In the genomic region with DNA sequence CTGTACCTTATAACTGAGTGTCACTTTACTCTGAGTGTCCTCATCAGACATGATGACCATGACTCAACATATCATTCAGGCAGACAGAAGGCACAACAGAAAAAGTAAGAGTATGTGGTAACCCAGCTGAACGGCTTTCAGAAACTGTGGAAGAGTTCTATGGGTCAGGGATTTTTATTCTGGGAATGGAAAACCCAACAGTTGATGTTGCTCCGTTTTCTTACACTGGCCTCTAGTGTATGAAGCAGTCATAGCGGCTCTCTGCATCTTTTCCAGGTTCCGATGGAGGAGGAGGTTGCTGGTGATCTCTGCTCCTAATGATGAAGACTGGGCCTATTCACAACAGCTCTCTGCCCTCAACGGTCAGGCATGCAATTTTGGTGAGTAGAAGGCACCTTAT, we compare ENCODE assay signal across 10 mouse cellular contexts. TPM values are rescaled to one million over a fixed set of nuclear protein-coding genes. Genes with fewer than 3 reads are reported as not detected.
A peak's percentile ranks its signal among the peaks of the same experiment; 100 is the strongest.
DNase-seq lines count a peak whose midpoint lies in the region; ATAC-seq and TF ChIP-seq lines count a peak whose summit lies in the region.
"Had no signal": no experiment of that assay in that cellular context is flagged by ENCODE, and none has a peak within 500 bp of the region (broad histone marks: within the 10 kb centered on the region; RNA-seq: fewer than 3 reads in every experiment).

No protein-coding gene starts in this region.

- peak; percentile 13 for DNase-seq in forebrain, postnatal 0 days
- DNase-seq in forebrain, embryonic 11.5 days (ENCODE audit: low spot score): no peak
- peak; percentile 16 to 28 for DNase-seq in layer of hippocampus, postnatal 10 days (ENCODE audit: low spot score in 2 of 2)
- no peak for DNase-seq in layer of hippocampus, adult 9-10 months (ENCODE audit: low spot score)
- DNase-seq in CH12.LX (ENCODE audit: extremely low read depth): no peak
- DNase-seq in adrenal gland, postnatal 36 days: peak; percentile 9 to 24
- no peak for DNase-seq in ovary, postnatal 10 days (ENCODE audit: low spot score)

- dilution Hi-C loops in CH12.LX (cut with MboI; ENCODE audit: extremely low pct_ligation_motif_present, extremely low pct_unique_long_range_greater_than_20kb, low sequenced_read_pairs): no loop called here

- TF ChIP-seq POLR2A in CH12.LX (IDR thresholded peaks at IDR 0.05; ENCODE audit: low read depth, low read length): no peak

- ATAC-seq in forebrain, postnatal 0 days: no peak
- ATAC-seq in forebrain, embryonic 11.5 days (replicated peaks; ENCODE audit: low FRiP score): no peak
- ATAC-seq in erythroblast, adult 5-6 weeks (replicated peaks; ENCODE audit: low FRiP score, poor library complexity, severe bottlenecking): no peak
- ATAC-seq: inflammation-experienced regulatory T-cells, adult 6 months; midbrain, embryonic 13.5 days had no signal

- no peaks in the 10 kb centered on the region for H3K36me3 ChIP-seq in forebrain, postnatal 0 days (ENCODE audit: insufficient read depth)
- H3K36me3 ChIP-seq in forebrain, embryonic 11.5 days (ENCODE audit: control insufficient read depth, insufficient read depth, low read length): no peaks in the 10 kb centered on the region
- no peaks in the 10 kb centered on the region for H3K36me3 ChIP-seq in CH12.LX (replicated peaks in 1 of 2; ENCODE audit: control insufficient read depth in 1 of 2, insufficient read depth in 1 of 2, low read length in 1 of 2)
- H3K36me3 ChIP-seq: midbrain, embryonic 13.5 days had no signal

- H3K4me1 ChIP-seq in forebrain, postnatal 0 days (ENCODE audit: insufficient read depth): no peaks in the 10 kb centered on the region
- no peaks in the 10 kb centered on the region for H3K4me1 ChIP-seq in forebrain, embryonic 11.5 days (replicated peaks; ENCODE audit: control insufficient read depth, insufficient read depth, low read length)
- H3K4me1 ChIP-seq in CH12.LX (ENCODE audit: control insufficient read depth in 1 of 2, insufficient read depth in 2 of 2): peaks cover 5 to 23% of the 10 kb centered on the region in 2 experiments; a peak in 3 of 4 replicates
- H3K4me1 ChIP-seq: midbrain, embryonic 13.5 days had no signal

- in situ Hi-C loops in CH12.LX (cut with MboI; ENCODE audit: low pct_ligation_motif_present, low pct_unique_long_range_greater_than_20kb, low sequenced_read_pairs): no loop called here

- no peak for TF ChIP-seq EP300 in CH12.LX (IDR thresholded peaks at IDR 0.05; ENCODE audit: low read length)

- no peaks in the 10 kb centered on the region for H3K79me2 ChIP-seq in CH12.LX (replicated peaks; ENCODE audit: control insufficient read depth, extremely low read depth, insufficient read depth, poor library complexity, severe bottlenecking)

- no peaks in the 10 kb centered on the region for H3K9me3 ChIP-seq in forebrain, postnatal 0 days (ENCODE audit: low read length)
- no peaks in the 10 kb centered on the region for H3K9me3 ChIP-seq in forebrain, embryonic 11.5 days (ENCODE audit: control insufficient read depth, low read length)
- H3K9me3 ChIP-seq in CH12.LX (replicated peaks; ENCODE audit: low read length): no peaks in the 10 kb centered on the region
- H3K9me3 ChIP-seq: midbrain, embryonic 13.5 days had no signal

- H3K27me3 ChIP-seq in forebrain, postnatal 0 days (ENCODE audit: insufficient read depth, low read length): no peaks in the 10 kb centered on the region
- no peaks in the 10 kb centered on the region for H3K27me3 ChIP-seq in forebrain, embryonic 11.5 days (ENCODE audit: control insufficient read depth, insufficient read depth, low read length)
- H3K27me3 ChIP-seq in CH12.LX (replicated peaks): no peaks in the 10 kb centered on the region
- H3K27me3 ChIP-seq: midbrain, embryonic 13.5 days had no signal

- TF ChIP-seq CTCF in forebrain, postnatal 0 days (IDR thresholded peaks at IDR 0.05; ENCODE audit: low read depth): peak; percentile 51
- TF ChIP-seq CTCF in CH12.LX (conservative IDR thresholded peaks at IDR 0.05 in 1 of 2, IDR thresholded peaks at IDR 0.05 in 1 of 2; ENCODE audit: low read depth in 2 of 2, low read length in 2 of 2): peak in 1 of 2 experiments; percentile 55; a peak in 2 of 4 replicates

- TF ChIP-seq RAD21 in CH12.LX (IDR thresholded peaks at IDR 0.05; ENCODE audit: low read depth, low read length): peak; percentile 51

- no peak overlapping the region for H3K4me3 ChIP-seq in forebrain, postnatal 0 days (ENCODE audit: low read depth, low read length)
- no peak overlapping the region for H3K4me3 ChIP-seq in forebrain, embryonic 11.5 days (ENCODE audit: low read depth, low read length)
- H3K4me3 ChIP-seq in CH12.LX (replicated peaks in 1 of 3; ENCODE audit: low read depth in 2 of 3, low read length in 2 of 3, poor library complexity in 1 of 3): no peak overlapping the region
- H3K4me3 ChIP-seq: midbrain, embryonic 13.5 days had no signal

- H3K4me2 ChIP-seq in forebrain, postnatal 0 days (ENCODE audit: low read depth): no peak overlapping the region
- H3K4me2 ChIP-seq in forebrain, embryonic 11.5 days (ENCODE audit: low read depth, low read length, severe bottlenecking): no peak overlapping the region
- no peak overlapping the region for H3K4me2 ChIP-seq in CH12.LX (ENCODE audit: insufficient read depth, low read depth, poor library complexity, severe bottlenecking)
- H3K4me2 ChIP-seq: midbrain, embryonic 13.5 days had no signal

- 67% methylated on average over 5 of the region's 5 CpGs for WGBS in forebrain, postnatal 0 days
- WGBS in forebrain, embryonic 11.5 days: 54% methylated on average over 5 of the region's 5 CpGs

- no peak overlapping the region for H3K27ac ChIP-seq in forebrain, postnatal 0 days (ENCODE audit: low read depth, low read length)
- H3K27ac ChIP-seq in forebrain, embryonic 11.5 days (ENCODE audit: low read depth, low read length): no peak overlapping the region
- no peak overlapping the region for H3K27ac ChIP-seq in CH12.LX (ENCODE audit: insufficient read depth, low read depth)
- H3K27ac ChIP-seq: midbrain, embryonic 13.5 days had no signal

- no peak overlapping the region for H3K9ac ChIP-seq in forebrain, postnatal 0 days
- H3K9ac ChIP-seq in forebrain, embryonic 11.5 days (ENCODE audit: low read length): no peak overlapping the region
- H3K9ac ChIP-seq in CH12.LX (ENCODE audit: insufficient read depth, low read depth): no peak overlapping the region
- H3K9ac ChIP-seq: midbrain, embryonic 13.5 days had no signal

TF ChIP-seq in CH12.LX, 34 proteins besides CTCF, POLR2A, EP300 and RAD21:
- TF ChIP-seq GABPA (IDR thresholded peaks at IDR 0.05; ENCODE audit: insufficient replicate concordance, low read depth, low read length): no peak
- TF ChIP-seq SMC3 (IDR thresholded peaks at IDR 0.05; ENCODE audit: low read depth, low read length): peak; percentile 30

RNA-seq across cellular contexts. Expression of gene Ccdc80, which starts 29.4 kb away (rescaled TPM):
- total RNA-seq in forebrain, postnatal 0 days (2014; rRNA removed): 11.5 and 15.9 TPM in 2 replicates
- polyA plus RNA-seq in forebrain, postnatal 0 days (2015; fragmentation: Nextera tagmentation; extraction: Ambion mirVana): 19.5 and 22.4 TPM in 2 replicates
- 18.6 and 20.7 TPM in 2 replicates for polyA plus RNA-seq in forebrain, embryonic 11.5 days (2014; fragmentation: Nextera tagmentation; extraction: Ambion mirVana)
- total RNA-seq in layer of hippocampus, postnatal 10 days (2021): 10 to 100 TPM; 10.3 to 13.2 TPM
- total RNA-seq in CH12.LX (2012; rRNA removed) (9.5 TPM in 2 replicates), CH12.LX (2014; rRNA removed) (2.6 and 3.9 TPM in 2 replicates)
- polyA plus RNA-seq in CH12.LX (2012; ENCODE audit: insufficient read length, low read depth): 6.1 and 6.6 TPM in 2 replicates
- 10 to 100 TPM; 29.7 to 77.4 TPM for total RNA-seq in adrenal gland, postnatal 36 days (2021)
- 1.3 TPM in 1 of 2 replicates, not detected in the other for total RNA-seq in erythroblast, adult 5-6 weeks (2015; ENCODE audit: low replicate concordance)
- not detected in 2 replicates for total RNA-seq in erythroblast, adult 5-6 weeks (2017; ENCODE audit: low replicate concordance)

RNA-seq across cellular contexts. Expression of gene Slc35a5, which starts 35.9 kb away (rescaled TPM):
- total RNA-seq in forebrain, postnatal 0 days (2014; rRNA removed): 28.7 and 34.7 TPM in 2 replicates
- 25.2 and 29.4 TPM in 2 replicates for polyA plus RNA-seq in forebrain, postnatal 0 days (2015; fragmentation: Nextera tagmentation; extraction: Ambion mirVana)
- 14.9 and 20.6 TPM in 2 replicates for polyA plus RNA-seq in forebrain, embryonic 11.5 days (2014; fragmentation: Nextera tagmentation; extraction: Ambion mirVana)
- 10 to 100 TPM; 53.8 to 55.8 TPM for total RNA-seq in layer of hippocampus, postnatal 10 days (2021)
- total RNA-seq in CH12.LX (2012; rRNA removed) (6.1 and 7.4 TPM in 2 replicates), CH12.LX (2014; rRNA removed) (5.7 and 6.1 TPM in 2 replicates)
- 11.8 and 14.8 TPM in 2 replicates for polyA plus RNA-seq in CH12.LX (2012; ENCODE audit: insufficient read length, low read depth)
- total RNA-seq in adrenal gland, postnatal 36 days (2021): 10 to 100 TPM; 29.6 to 39.0 TPM
- total RNA-seq in erythroblast, adult 5-6 weeks (2015; ENCODE audit: low replicate concordance): 3.5 and 6.5 TPM in 2 replicates
- 8.5 and 11.4 TPM in 2 replicates for total RNA-seq in erythroblast, adult 5-6 weeks (2017; ENCODE audit: low replicate concordance)

RNA-seq across cellular contexts. Expression of gene Atg3, which starts 36.0 kb away (rescaled TPM):
- total RNA-seq in forebrain, postnatal 0 days (2014; rRNA removed): 24.9 and 27.3 TPM in 2 replicates
- 52.2 and 54.9 TPM in 2 replicates for polyA plus RNA-seq in forebrain, postnatal 0 days (2015; fragmentation: Nextera tagmentation; extraction: Ambion mirVana)
- 38.6 and 41.3 TPM in 2 replicates for polyA plus RNA-seq in forebrain, embryonic 11.5 days (2014; fragmentation: Nextera tagmentation; extraction: Ambion mirVana)
- total RNA-seq in layer of hippocampus, postnatal 10 days (2021): 10 to 100 TPM; 44.3 to 45.9 TPM
- total RNA-seq in CH12.LX (2012; rRNA removed) (27.6 and 28.2 TPM in 2 replicates), CH12.LX (2014; rRNA removed) (43.0 and 46.3 TPM in 2 replicates)
- 67.5 and 68.3 TPM in 2 replicates for polyA plus RNA-seq in CH12.LX (2012; ENCODE audit: insufficient read length, low read depth)
- total RNA-seq in adrenal gland, postnatal 36 days (2021): 10 to 100 TPM; 53.2 to 62.6 TPM
- 21.9 and 29.9 TPM in 2 replicates for total RNA-seq in erythroblast, adult 5-6 weeks (2015; ENCODE audit: low replicate concordance)
- 16.4 and 18.0 TPM in 2 replicates for total RNA-seq in erythroblast, adult 5-6 weeks (2017; ENCODE audit: low replicate concordance)

Comparison
In these comparisons a context has a peak if more than half of its experiments do, and no peak if none do; other contexts are left out.
1. DNase-seq: peak in forebrain, postnatal 0 days (single experiment), layer of hippocampus, postnatal 10 days (2 of 2) and adrenal gland, postnatal 36 days (2 of 2); none in forebrain, embryonic 11.5 days (single experiment), layer of hippocampus, adult 9-10 months (single experiment), CH12.LX (single experiment) and ovary, postnatal 10 days (single experiment).